Mouse (Mus musculus) CD4-positive naive resting alpha-beta T cell, adult 76 days (primary cell): ENCODE measurements around the gene 1700067P10Rik. TPM values are rescaled to one million over a fixed set of nuclear protein-coding genes. Genes with fewer than 3 reads are reported as not detected.

Source experiments
- total RNA-seq: library from RNA; stranded (reverse); gene quantifications from one replicate; pipeline ENCODE4 v1.2.4, GENCODE M21; 2023

1700067P10Rik gene
- total RNA-seq = not detected

GRCm38 (mm10) chr17:48089019-48089418, at the start of gene 1700067P10Rik:
Gene 1700067P10Rik (plus strand): TSS chr17:48089319.

Other genes with a start within 250 kb of the 1700067P10Rik start
- gene Foxp4, start 164.7 kb upstream of the 1700067P10Rik start, total RNA-seq = 75.2 TPM
- gene 1700122O11Rik, start 51.0 kb upstream of the 1700067P10Rik start, total RNA-seq = not detected
- not detected for gene 9830107B12Rik, start 56.9 kb downstream of the 1700067P10Rik start, total RNA-seq
- 0.73 TPM for gene A530064D06Rik, start 78.0 kb downstream of the 1700067P10Rik start, total RNA-seq
- gene Trem1, start 143.4 kb downstream of the 1700067P10Rik start, total RNA-seq = 1.5 TPM
- not detected for gene Trem3, start 158.5 kb downstream of the 1700067P10Rik start, total RNA-seq
- gene Treml4, start 175.0 kb downstream of the 1700067P10Rik start, total RNA-seq = 4.2 TPM
- 87.7 TPM for gene Treml2, start 210.2 kb downstream of the 1700067P10Rik start, total RNA-seq
- gene B430306N03Rik, start 226.8 kb downstream of the 1700067P10Rik start, total RNA-seq = 4.7 TPM